Mouse (Mus musculus) spleen, postnatal 10 days (tissue): ENCODE data around the gene C1qtnf5.

ENCODE experiments used
- DNase-seq, 2 experiments: peaks; one replicate each; pipeline ENCODE4 v3.0.0; 2021 to 2022; ENCODE audit warnings: low spot score in 2 of 2

The C1qtnf5 gene

GRCm38 (mm10) chr9:44130034-44130433 is 23.0 kb downstream of the C1qtnf5 start:
- DNase-seq, result peak in 1 of 2 experiments; percentile 70

- no peak for DNase-seq
Observed at GRCm38 (mm10) chr9:44130581-44131275, 23.7 kb downstream of the C1qtnf5 start.

- no peak for DNase-seq
Observed at GRCm38 (mm10) chr9:44131276-44131590, 24.2 kb downstream of the C1qtnf5 start.

DNA sequence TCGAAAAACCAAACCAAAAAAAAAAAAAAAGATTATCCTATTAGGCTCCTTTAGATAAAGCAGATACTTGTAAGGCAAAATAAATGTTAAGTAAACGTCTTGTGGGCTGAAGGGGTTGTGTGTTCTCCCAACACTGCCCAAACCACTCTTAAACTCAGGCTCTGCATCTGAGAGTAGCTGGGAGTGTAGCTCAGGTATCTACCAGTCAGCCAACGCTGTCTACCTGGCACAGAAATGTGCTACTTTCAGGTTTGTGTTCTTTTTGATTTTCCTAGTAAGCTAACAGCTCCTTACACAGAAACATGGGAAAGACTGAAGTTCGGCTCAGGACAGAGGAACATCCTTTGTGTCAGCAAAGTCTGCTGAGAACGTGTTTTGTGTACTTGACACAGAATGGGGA is 25.2 kb downstream of the C1qtnf5 start:
- no peak for DNase-seq

DNA sequence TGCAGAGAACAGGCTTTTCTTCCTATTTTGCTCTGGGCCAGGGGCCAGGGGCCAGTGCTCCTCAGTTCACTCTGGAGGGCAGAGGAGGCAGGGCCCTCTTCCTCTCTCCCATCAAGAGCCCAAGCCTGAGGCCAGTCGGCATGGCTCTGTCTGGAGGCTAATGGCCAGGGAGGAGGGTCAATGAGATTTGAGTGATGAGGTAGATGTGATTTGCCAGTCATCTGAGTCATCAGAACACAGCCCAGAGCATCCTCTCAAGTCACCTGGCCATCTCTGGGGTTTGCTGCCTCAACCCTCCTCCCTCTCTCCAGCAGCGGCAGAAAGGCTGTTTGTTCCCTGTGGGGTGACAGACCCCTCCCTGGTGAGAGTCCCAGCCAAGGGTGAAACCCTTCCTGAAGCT is 26.2 kb downstream of the C1qtnf5 start:
- no peak for DNase-seq

GRCm38 (mm10) chr9:44134101-44134850 is 27.2 kb downstream of the C1qtnf5 start, which contains the start of gene Mcam:
Gene Mcam, plus strand, starts transcription at chr9:44134469.
- peak in 1 of 2 experiments; percentile 39 for DNase-seq

GRCm38 (mm10) chr9:44134851-44135730 is 28.0 kb downstream of the C1qtnf5 start:
- DNase-seq, result peak in 1 of 2 experiments; percentile 37

- DNase-seq, result no peak
Observed at GRCm38 (mm10) chr9:44135731-44136411, 28.8 kb downstream of the C1qtnf5 start.

DNA sequence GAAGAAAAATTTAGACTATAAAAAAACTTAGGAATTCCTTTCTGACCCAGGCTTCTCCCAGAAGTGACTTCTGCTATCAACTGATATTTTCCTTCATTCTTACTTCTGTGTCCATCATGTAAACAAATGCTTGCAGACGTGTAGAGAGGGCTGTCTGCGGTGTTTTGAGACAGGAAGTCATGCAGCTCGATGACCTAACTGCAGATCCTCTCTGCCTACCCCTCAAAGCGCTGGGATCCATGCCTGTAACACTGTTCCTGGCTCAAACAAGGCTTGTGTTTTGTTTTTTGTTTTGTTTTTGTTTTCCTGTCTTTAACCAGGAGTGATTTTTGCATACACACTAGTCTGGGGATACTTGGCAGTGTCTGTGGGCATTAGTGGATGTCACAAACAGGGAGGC is 30.8 kb downstream of the C1qtnf5 start:
- DNase-seq, result no peak

GRCm38 (mm10) chr9:44141951-44142350 is 34.9 kb downstream of the C1qtnf5 start:
- DNase-seq, result no peak

DNA sequence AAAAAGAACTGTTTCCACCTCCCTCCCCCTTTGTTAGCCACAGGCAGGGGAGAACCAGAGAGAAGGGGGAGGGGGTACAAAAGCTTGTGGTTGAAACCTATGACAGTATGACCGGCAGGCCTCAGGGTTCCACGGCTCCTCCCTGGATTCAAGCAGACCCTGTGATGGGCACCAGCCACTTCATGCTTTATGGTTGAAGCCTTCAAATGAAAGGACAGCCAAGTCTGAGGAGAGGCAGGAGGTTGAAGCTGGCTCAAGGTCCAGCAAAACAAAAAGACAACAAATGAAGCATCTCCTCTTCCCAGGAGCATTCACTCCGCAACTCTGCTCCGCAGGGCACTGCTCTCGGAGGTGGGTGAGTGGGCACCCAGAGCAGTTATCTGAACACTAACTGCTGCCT is 36.4 kb downstream of the C1qtnf5 start:
- no peak for DNase-seq

- DNase-seq, result no peak
Observed at GRCm38 (mm10) chr9:44144023-44144717, 37.1 kb downstream of the C1qtnf5 start.

GRCm38 (mm10) chr9:44144718-44145060 is 37.6 kb downstream of the C1qtnf5 start:
- DNase-seq, result no peak

DNA sequence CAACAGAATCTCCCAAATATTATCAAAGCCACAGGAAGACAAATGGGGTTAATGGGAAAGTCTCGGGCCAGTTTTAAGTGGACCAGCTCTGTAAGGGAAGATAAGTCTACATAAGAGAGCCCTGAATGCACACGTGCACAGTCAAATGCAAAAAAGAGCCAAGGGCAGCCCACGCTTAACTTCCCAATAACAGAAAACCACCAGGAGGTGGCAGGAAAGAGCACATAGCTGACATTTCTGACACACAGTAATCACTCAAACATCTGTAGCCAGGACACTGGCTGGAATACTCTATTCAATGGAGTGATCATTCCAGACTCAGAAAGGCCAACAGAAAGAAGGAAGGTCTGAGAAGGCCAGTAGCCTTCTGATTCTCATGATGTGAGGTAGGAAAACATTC is 40.2 kb downstream of the C1qtnf5 start:
- DNase-seq, result no peak
